Mouse (Mus musculus) heart, postnatal 0 days (tissue): ENCODE results near the gene Arntl. TPM values are rescaled to one million over a fixed set of nuclear protein-coding genes. Genes with fewer than 3 reads are reported as not detected.

ENCODE experiments used
- ATAC-seq: fragments of 200-750 bp; cut with Nextera tagmentation; 2 replicates; pipeline ENCODE4 v1.8.0; 2017; ENCODE audit warnings: low read depth, moderate number of reproducible peaks, moderate library complexity; ENCODE audit not compliant: insufficient read depth
- DNase-seq: peaks from one replicate; pipeline ENCODE4 v3.0.0-alpha.2; 2016; ENCODE audit warnings: low spot score
- H3K27ac ChIP-seq: fragments of 300-500 bp; sonication (generic); 2 replicates; pipeline ENCODE4 v1.5.1; 2014; ENCODE audit warnings: low read depth, mild to moderate bottlenecking
- H3K27me3 ChIP-seq: fragments of 300-500 bp; sonication (generic); 2 replicates; pipeline ENCODE4 v1.6.1; 2014; ENCODE audit warnings: low read length, mixed read lengths; ENCODE audit not compliant: control insufficient read depth, insufficient read depth
- H3K36me3 ChIP-seq: fragments of 300-500 bp; sonication (generic); replicated peaks from 2 replicates; pipeline ENCODE4 v1.6.1; 2014; ENCODE audit warnings: low read length, mixed read lengths; ENCODE audit not compliant: control insufficient read depth, insufficient read depth
- H3K4me1 ChIP-seq: fragments of 300-500 bp; sonication (generic); 2 replicates; pipeline ENCODE4 v1.6.1; 2014; ENCODE audit warnings: antibody characterized with exemption; ENCODE audit not compliant: control insufficient read depth, insufficient read depth
- H3K4me2 ChIP-seq: fragments of 300-500 bp; sonication (generic); 2 replicates; pipeline ENCODE4 v1.6.1; 2014; ENCODE audit warnings: low read depth, mild to moderate bottlenecking, low read length, moderate library complexity
- H3K4me3 ChIP-seq: fragments of 300-500 bp; sonication (generic); 2 replicates; pipeline ENCODE4 v1.5.1; 2014; ENCODE audit warnings: low read depth, low read length
- H3K9ac ChIP-seq: fragments of 300-500 bp; sonication (generic); replicated peaks from 2 replicates; pipeline ENCODE4 v1.6.1; 2014; ENCODE audit warnings: low read depth, low read length, mixed read lengths
- H3K9me3 ChIP-seq: fragments of 300-500 bp; sonication (generic); replicated peaks from 2 replicates; pipeline ENCODE4 v1.6.1; 2016; ENCODE audit warnings: low read length; ENCODE audit not compliant: control insufficient read depth
- CTCF ChIP-seq: IDR thresholded peaks from 2 replicates; pipeline ENCODE4 v1.5.1; 2016; ENCODE audit warnings: antibody characterized with exemption, control low read depth, low read depth
- EP300 ChIP-seq: IDR thresholded peaks from 2 replicates; pipeline ENCODE4 v1.6.1; 2016; ENCODE audit warnings: antibody characterized with exemption, low read depth
- WGBS: fragments of 180-500 bp; shearing (Covaris S2); extraction: QIAGEN DNeasy Blood & Tissue Kit; methylation state at CpG from one replicate; pipeline ENCODE4 v1.1.7; 2014; 5-methylcytosine and 5-hydroxymethylcytosine counted together
- polyA plus RNA-seq: library from polyadenylated mRNA; unstranded; fragments of >200 nt; fragmentation: Nextera tagmentation; extraction: Ambion mirVana; gene quantifications from 2 replicates; pipeline ENCODE4 v1.2.1, GENCODE M21; 2015
- total RNA-seq: library from RNA; depleted of rRNA; stranded (reverse); fragments of >200 nt; gene quantifications from 2 replicates; pipeline ENCODE4 v1.2.3, GENCODE M21; 2014; ENCODE audit warnings: low replicate concordance

Arntl gene
- total and polyA plus RNA-seq, 2 experiments from 2014 or later: 4.6 to 9.3 TPM

- 73% methylated on average over 2 of the region's 2 CpGs for WGBS
- no peaks in the 10 kb centered on the region for H3K4me1 ChIP-seq
- H3K9ac ChIP-seq: no peak overlapping the region
- no peaks in the 10 kb centered on the region for H3K9me3 ChIP-seq
- no peaks in the 10 kb centered on the region for H3K27me3 ChIP-seq
- no peak overlapping the region for H3K27ac ChIP-seq
- ATAC-seq (no peak; the same call in 1 of the 2 replicates), DNase-seq (no peak)
- TF ChIP-seq EP300 (no peak), CTCF (no peak)
- H3K4me3 ChIP-seq: no peak overlapping the region
- H3K4me2 ChIP-seq: no peak overlapping the region
- H3K36me3 ChIP-seq: peaks cover 63% of the 10 kb centered on the region
Observed at GRCm38 (mm10) chr7:113285405-113285804, 78.1 kb downstream of the Arntl start.

- Histone ChIP-seq H3K4me1 (no peaks in the 10 kb centered on the region), H3K4me2 (no peak overlapping the region), H3K9ac (no peak overlapping the region), H3K36me3 (peaks cover 61% of the 10 kb centered on the region), H3K4me3 (no peak overlapping the region), H3K27ac (no peak overlapping the region), H3K27me3 (no peaks in the 10 kb centered on the region), H3K9me3 (no peaks in the 10 kb centered on the region)
- WGBS: 95% methylated on average over 1 of the region's 1 CpGs
- ATAC-seq (no peak), DNase-seq (no peak)
- TF ChIP-seq EP300: no peak
- no peak for TF ChIP-seq CTCF
Observed at GRCm38 (mm10) chr7:113289211-113289610, 81.9 kb downstream of the Arntl start.

GRCm38 (mm10) chr7:113291741-113292140 is 84.5 kb downstream of the Arntl start:
- no peak for DNase-seq
- Histone ChIP-seq H3K27ac (no peak overlapping the region), H3K4me1 (no peaks in the 10 kb centered on the region), H3K27me3 (no peaks in the 10 kb centered on the region), H3K36me3 (peaks cover 61% of the 10 kb centered on the region), H3K4me3 (no peak overlapping the region), H3K4me2 (no peak overlapping the region), H3K9ac (no peak overlapping the region), H3K9me3 (no peaks in the 10 kb centered on the region)
- no peak for ATAC-seq
- no peak for TF ChIP-seq CTCF
- no peak for TF ChIP-seq EP300
- 82% methylated on average over 5 of the region's 5 CpGs for WGBS

- no peak overlapping the region for H3K4me2 ChIP-seq
- DNase-seq: no peak
- no peak overlapping the region for H3K4me3 ChIP-seq
- H3K4me1 ChIP-seq: no peaks in the 10 kb centered on the region
- no peak overlapping the region for H3K27ac ChIP-seq
- 75% methylated on average over 4 of the region's 4 CpGs for WGBS
- H3K27me3 ChIP-seq: no peaks in the 10 kb centered on the region
- no peak for ATAC-seq
- H3K9ac ChIP-seq: no peak overlapping the region
- TF ChIP-seq CTCF: no peak
- no peak for TF ChIP-seq EP300
- H3K36me3 ChIP-seq: peaks cover 60% of the 10 kb centered on the region
- H3K9me3 ChIP-seq: no peaks in the 10 kb centered on the region
Observed at GRCm38 (mm10) chr7:113292193-113292592, 84.9 kb downstream of the Arntl start.

- no peak for ATAC-seq
- 89% methylated on average over 6 of the region's 6 CpGs for WGBS
- no peak overlapping the region for H3K27ac ChIP-seq
Observed at GRCm38 (mm10) chr7:113294598-113294997, 87.3 kb downstream of the Arntl start.

More at GRCm38 (mm10) chr7:113294598-113294997, 87.3 kb downstream of the Arntl start:
- Histone ChIP-seq H3K9me3 (no peaks in the 10 kb centered on the region), H3K4me2 (no peak overlapping the region), H3K27me3 (no peaks in the 10 kb centered on the region), H3K4me3 (no peak overlapping the region), H3K36me3 (peaks cover 59% of the 10 kb centered on the region), H3K9ac (no peak overlapping the region), H3K4me1 (no peaks in the 10 kb centered on the region)
- DNase-seq: no peak
- TF ChIP-seq CTCF (no peak), EP300 (no peak)
